Mouse (Mus musculus) ES-E14 (cell line): ENCODE measurements around the gene Copz1. TPM values are rescaled to one million over a fixed set of nuclear protein-coding genes. Genes with fewer than 3 reads are reported as not detected.

Experiments used
- DNase-seq: peaks from one replicate; pipeline ENCODE4 v3.0.0-alpha.2; 2013; ENCODE audit warnings: low read depth, low spot score
- H3K27ac ChIP-seq: 2 replicates; pipeline ENCODE4 v1.5.1; 2012; ENCODE audit warnings: low read depth, mild to moderate bottlenecking, low read length, moderate library complexity, mixed read lengths; ENCODE audit not compliant: poor library complexity, insufficient read depth, severe bottlenecking
- H3K36me3 ChIP-seq: 2 replicates; pipeline ENCODE4 v1.6.1; 2012; ENCODE audit warnings: mild to moderate bottlenecking, low read length, moderate library complexity, mixed read lengths; ENCODE audit not compliant: control insufficient read depth, poor library complexity, insufficient read depth, severe bottlenecking
- H3K4me1 ChIP-seq, 2 experiments: fragments of 150-350 bp in 1 of 2; sonication (generic) in 1 of 2; 2 replicates each; pipeline ENCODE4 v1.6.1; 2012; ENCODE audit warnings: low read length in 2 of 2, mild to moderate bottlenecking in 1 of 2, mixed read lengths in 1 of 2; ENCODE audit not compliant: control insufficient read depth in 2 of 2, insufficient read depth in 2 of 2, poor library complexity in 1 of 2
- H3K4me3 ChIP-seq, 2 experiments: fragments of 150-350 bp in 1 of 2; sonication (generic) in 1 of 2; 2 replicates each; pipeline ENCODE4 v1.5.1; 2012; ENCODE audit warnings: low read length in 2 of 2, low read depth in 1 of 2, mild to moderate bottlenecking in 1 of 2, mixed read lengths in 1 of 2; ENCODE audit not compliant: insufficient read depth in 1 of 2, poor library complexity in 1 of 2, severe bottlenecking in 1 of 2
- H3K9ac ChIP-seq: 2 replicates; pipeline ENCODE4 v1.6.1; 2012; ENCODE audit warnings: low read depth, mild to moderate bottlenecking, low read length, mixed read lengths; ENCODE audit not compliant: poor library complexity, insufficient read depth, severe bottlenecking
- H3K9me3 ChIP-seq: fragments of 150-350 bp; sonication (generic); 2 replicates; pipeline ENCODE4 v1.6.1; 2012; ENCODE audit warnings: low read depth, mild to moderate bottlenecking, low read length; ENCODE audit not compliant: control insufficient read depth, insufficient read depth
- CHD2 ChIP-seq: IDR thresholded peaks from 2 replicates; pipeline ENCODE4 v1.6.1; 2014; ENCODE audit warnings: mild to moderate bottlenecking, low read depth, low read length, inconsistent platforms
- HCFC1 ChIP-seq: IDR thresholded peaks from 2 replicates; pipeline ENCODE4 v1.6.1; 2012; ENCODE audit warnings: low read length, inconsistent platforms, borderline replicate concordance; ENCODE audit not compliant: insufficient read depth
- MAFK ChIP-seq: IDR thresholded peaks from 2 replicates; pipeline ENCODE4 v1.6.1; 2014; ENCODE audit warnings: mild to moderate bottlenecking, low read depth, low read length, inconsistent platforms; ENCODE audit not compliant: insufficient read depth
- ZC3H11A ChIP-seq: IDR thresholded peaks from 2 replicates; pipeline ENCODE4 v1.6.1; 2012; ENCODE audit warnings: low read depth, mild to moderate bottlenecking, inconsistent platforms, low read length, borderline replicate concordance
- ZNF384 ChIP-seq: IDR thresholded peaks from 2 replicates; pipeline ENCODE4 v1.6.1; 2012; ENCODE audit warnings: low read depth, low read length, inconsistent platforms
- in situ Hi-C, 2 experiments: fragments of 600-800 bp; cut with MboI; formaldehyde crosslinking; loops; one replicate each; pipeline ENCODE4 v1.15.1; 2025; ENCODE audit warnings: low sequenced_read_pairs in 2 of 2, inconsistent platforms in 1 of 2; ENCODE audit not compliant: unreplicated experiment in 2 of 2
- total RNA-seq: library from RNA; depleted of rRNA; stranded (reverse); fragments of 300-350 nt; gene quantifications from 2 replicates; pipeline ENCODE4 v1.2.3, GENCODE M21; 2012

The Copz1 gene
- total RNA-seq, 1 experiment, result 85.5 TPM

DNA sequence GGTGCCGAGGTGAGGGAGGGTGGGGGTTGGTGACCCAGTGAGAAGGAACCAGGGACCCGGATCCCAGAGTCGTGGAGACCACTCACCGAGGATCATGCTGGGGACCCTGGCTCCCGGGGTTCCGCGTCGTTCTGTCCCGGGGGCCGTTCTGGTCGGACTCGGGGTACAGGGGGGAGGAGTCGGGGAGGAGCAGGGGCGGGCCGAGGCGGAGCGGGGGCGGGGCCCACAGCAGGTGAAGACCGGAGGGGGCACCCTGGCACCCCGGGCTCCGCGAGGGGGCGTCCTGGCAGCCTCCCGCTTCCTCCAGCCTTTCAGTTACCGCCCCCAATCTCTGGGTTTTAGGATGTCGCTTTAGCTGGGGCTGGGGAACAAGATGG is 67.4 kb downstream of the Copz1 start, which contains the start of gene Zfp385a:
Gene Zfp385a (minus strand): TSS at position 133 of the 377 bp plus-strand sequence.
- in situ Hi-C loops, result no loop called here
- no peaks in the 10 kb centered on the region for H3K9me3 ChIP-seq
- no peak within 1 kb of the TSS for H3K27ac ChIP-seq
- peak within 1 kb of the TSS; percentile 71 to 88 for H3K4me3 ChIP-seq
- H3K36me3 ChIP-seq, result peaks cover 12% of the 10 kb centered on the region
- DNase-seq, result no peak
- TF ChIP-seq ZC3H11A (no peak), ZNF384 (no peak), HCFC1 (no peak), MAFK (no peak), CHD2 (no peak)
- H3K4me1 ChIP-seq, result peaks cover 11 to 43% of the 10 kb centered on the region in 2 experiments; a peak in 3 of 4 replicates
- H3K9ac ChIP-seq, result peak within 1 kb of the TSS; percentile 13

GRCm38 (mm10) chr15:103340786-103341185 is 68.3 kb downstream of the Copz1 start:
- in situ Hi-C loops, result no loop called here
- Histone ChIP-seq H3K36me3 (peaks cover 18% of the 10 kb centered on the region), H3K27ac (no peak overlapping the region), H3K9me3 (no peaks in the 10 kb centered on the region), H3K4me3 (no peak overlapping the region; a peak in 1 of 4 replicates), H3K4me1 (peaks cover 11 to 38% of the 10 kb centered on the region in 2 experiments; a peak in 3 of 4 replicates), H3K9ac (peak overlapping the region; percentile 8; the same call in 1 of the 2 replicates)
- no peak for DNase-seq
- TF ChIP-seq MAFK (no peak), ZC3H11A (no peak), CHD2 (no peak), ZNF384 (no peak), HCFC1 (no peak)

DNA sequence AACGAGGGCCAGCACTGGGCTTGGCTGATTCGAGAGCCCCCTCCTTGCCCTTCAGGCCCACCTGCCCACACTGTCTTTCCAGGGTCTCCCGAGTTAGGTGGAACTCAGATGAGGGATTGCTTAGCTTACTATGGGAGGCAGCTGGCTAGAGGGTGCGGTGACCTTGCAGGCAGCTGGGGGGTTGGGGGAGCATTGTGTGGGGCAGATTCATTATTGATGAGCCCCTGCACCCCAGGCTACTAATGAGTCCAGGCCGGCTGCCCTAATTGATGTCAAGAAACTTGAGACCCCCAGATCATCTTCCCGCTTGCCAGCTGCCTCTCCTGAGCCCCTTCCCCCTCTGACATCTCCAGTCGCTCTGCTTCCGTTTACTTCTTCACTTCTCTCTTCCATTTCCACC is 69.0 kb downstream of the Copz1 start:
- DNase-seq, result no peak
- Histone ChIP-seq H3K4me1 (peaks cover 11 to 34% of the 10 kb centered on the region in 2 experiments; a peak in 3 of 4 replicates), H3K9ac (peak overlapping the region; percentile 21; the same call in 1 of the 2 replicates), H3K9me3 (no peaks in the 10 kb centered on the region), H3K27ac (no peak overlapping the region), H3K36me3 (peaks cover 24% of the 10 kb centered on the region), H3K4me3 (no peak overlapping the region)
- TF ChIP-seq CHD2, result no peak
- in situ Hi-C loops, result no loop called here

GRCm38 (mm10) chr15:103342415-103342814 is 69.9 kb downstream of the Copz1 start:
- H3K36me3 ChIP-seq, result peaks cover 25% of the 10 kb centered on the region
- H3K4me3 ChIP-seq, result no peak overlapping the region
- no peak overlapping the region for H3K9ac ChIP-seq
- no peak for DNase-seq
- TF ChIP-seq MAFK (peak; percentile 58), CHD2 (no peak), ZNF384 (no peak), ZC3H11A (peak; percentile 21; the same call in 1 of the 2 replicates), HCFC1 (no peak)
- in situ Hi-C loops, result no loop called here
- peaks cover 11 to 29% of the 10 kb centered on the region in 2 experiments; a peak in 3 of 4 replicates for H3K4me1 ChIP-seq
- H3K27ac ChIP-seq, result no peak overlapping the region
- no peaks in the 10 kb centered on the region for H3K9me3 ChIP-seq

GRCm38 (mm10) chr15:103343008-103343407 is 70.5 kb downstream of the Copz1 start:
- TF ChIP-seq HCFC1 (no peak), CHD2 (no peak), ZNF384 (no peak), ZC3H11A (no peak)
- Histone ChIP-seq H3K36me3 (peaks cover 30% of the 10 kb centered on the region), H3K9me3 (no peaks in the 10 kb centered on the region), H3K27ac (no peak overlapping the region), H3K4me1 (peaks cover 9 to 24% of the 10 kb centered on the region in 2 experiments; a peak in 3 of 4 replicates), H3K4me3 (no peak overlapping the region), H3K9ac (no peak overlapping the region)
- no peak for DNase-seq
- in situ Hi-C loops, result no loop called here
